Mouse (Mus musculus) layer of hippocampus, adult 9-10 months (tissue): ENCODE data around the gene Wap.
"Not testable (repeated sequence)": the region's sequence is repeated elsewhere in the genome, so short reads cannot be mapped to it uniquely, and the experiment has no call there.

Source experiments
- DNase-seq: peaks from one replicate; pipeline ENCODE4 v3.0.0; 2022; ENCODE audit warnings: low spot score

Wap gene

DNA sequence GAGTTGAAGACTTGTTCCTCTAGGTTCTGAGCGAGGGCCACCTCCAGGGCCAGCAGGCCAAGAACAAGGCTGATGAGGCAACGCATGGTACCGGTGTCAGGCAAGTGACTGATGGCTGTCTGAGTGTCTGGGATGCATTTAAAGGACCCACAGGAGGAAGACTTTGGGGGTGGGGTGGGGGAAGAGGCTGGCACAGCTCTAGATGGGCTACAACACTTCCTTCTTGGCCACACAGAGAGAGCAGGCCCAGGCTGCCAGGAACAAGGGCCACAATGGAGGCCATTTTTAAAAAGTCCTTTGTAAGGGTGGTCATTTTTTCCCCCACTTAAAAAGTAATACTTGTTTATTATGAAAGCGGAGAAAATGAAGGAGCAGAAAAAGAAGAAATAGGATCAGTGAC lies at the start of gene Wap:
TSS of gene Wap (minus strand) at position 101 of the 400 bp plus-strand sequence.
- DNase-seq: no peak

DNA sequence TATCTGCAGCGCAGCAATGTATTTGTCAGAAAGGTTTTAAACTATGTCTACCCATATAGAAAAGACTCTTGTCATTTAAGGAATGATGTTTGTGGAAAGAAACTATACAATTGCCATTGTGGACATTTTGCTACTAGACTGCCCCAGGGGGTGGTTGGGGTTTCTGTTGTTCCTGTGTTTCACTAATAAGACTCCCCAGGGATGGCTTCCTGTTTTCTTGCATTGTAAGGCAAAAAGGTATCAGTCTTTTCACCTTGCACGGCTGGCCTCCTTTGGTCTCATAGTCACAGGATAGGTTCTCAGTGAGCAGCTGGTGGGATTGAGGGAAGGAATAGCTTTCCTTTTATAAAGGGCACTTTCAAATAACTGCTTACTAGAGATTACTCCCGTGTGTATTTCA lies 46.3 kb upstream of the Wap start:
- no peak for DNase-seq

DNA sequence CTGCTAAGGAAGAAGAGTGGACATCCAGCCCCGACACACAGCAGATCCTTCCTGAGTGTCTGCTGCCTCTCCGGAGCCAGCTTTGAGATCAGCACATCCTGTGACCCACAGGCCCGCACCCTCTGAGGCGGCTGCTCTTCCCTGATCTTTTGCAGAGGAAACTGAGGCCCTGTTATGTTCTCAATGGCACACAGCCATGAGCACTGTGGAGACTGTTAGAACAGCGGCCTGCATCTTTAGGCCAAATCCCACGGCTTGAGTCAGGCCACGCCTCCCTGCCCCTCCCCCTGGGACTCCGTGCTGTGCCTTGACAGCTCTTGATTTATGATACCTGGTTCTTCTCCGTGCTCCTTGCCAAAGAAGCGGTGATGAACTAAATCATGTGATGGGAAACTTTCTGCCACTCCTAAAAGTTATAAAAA lies 42.0 kb upstream of the Wap start:
- no peak for DNase-seq

- no peak for DNase-seq
Measured at GRCm38 (mm10) chr11:6679694-6680396, 41.4 kb upstream of the Wap start.

DNA sequence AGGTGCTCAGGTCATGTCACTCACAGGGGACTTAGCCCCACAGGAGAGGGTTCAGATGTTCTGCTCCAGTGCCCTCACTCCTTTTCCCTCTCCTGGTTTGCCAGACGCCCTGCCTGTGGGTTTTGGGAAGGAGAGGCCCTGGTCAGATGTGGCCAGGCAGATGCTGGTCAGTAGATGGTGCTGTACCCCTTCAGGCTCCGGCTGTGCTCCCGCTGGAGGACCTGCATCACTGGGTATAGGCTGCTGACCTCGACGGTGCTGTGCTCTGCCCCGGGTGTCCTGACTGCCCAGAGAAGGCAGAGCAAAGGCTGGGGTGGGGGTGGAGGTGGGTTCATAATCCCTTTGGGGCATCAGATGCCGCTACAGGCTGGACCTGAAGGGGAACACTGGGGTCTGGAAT lies 39.1 kb upstream of the Wap start:
- no peak for DNase-seq

DNA sequence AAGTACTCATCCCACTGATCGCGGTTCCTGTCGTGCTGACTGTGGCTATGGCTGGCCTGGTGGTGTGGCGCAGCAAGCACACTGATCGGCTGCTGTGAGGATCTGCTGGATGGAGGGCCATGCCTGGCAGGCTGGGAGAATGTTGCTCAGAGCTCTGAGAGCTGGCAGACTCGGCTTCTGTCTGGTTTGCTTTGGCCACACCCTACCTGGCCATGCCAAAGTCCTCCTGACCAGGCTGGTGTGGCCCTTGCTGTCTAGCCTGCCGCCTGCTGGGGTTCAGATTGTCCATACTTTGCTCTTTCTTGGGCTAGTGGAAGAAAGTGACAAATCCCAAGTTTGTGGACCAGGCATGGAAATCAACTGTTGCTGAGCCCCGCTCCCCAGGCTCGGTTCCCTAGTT lies 38.2 kb upstream of the Wap start:
- no peak for DNase-seq

- DNase-seq: no peak
Measured at GRCm38 (mm10) chr11:6675402-6675801, 37.0 kb upstream of the Wap start.

DNA sequence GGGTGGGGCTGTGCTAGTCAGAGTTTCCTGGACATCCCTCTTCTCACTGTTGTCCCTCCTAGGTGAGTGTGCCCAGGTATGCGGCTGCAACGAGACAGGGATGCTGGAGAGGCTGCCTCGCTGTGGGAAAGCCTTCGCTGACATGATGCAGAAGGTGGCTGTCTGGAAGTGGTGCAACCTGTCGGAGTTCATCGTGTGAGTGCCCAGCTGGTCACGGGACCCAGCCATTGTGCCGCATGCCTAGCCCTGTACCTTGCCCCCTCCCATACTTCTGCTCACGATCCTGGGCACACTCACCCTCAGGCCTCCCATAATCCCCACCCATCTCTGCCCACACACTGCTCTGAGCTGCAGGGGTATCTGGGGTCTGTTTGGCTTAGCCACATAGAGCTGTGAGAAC lies 36.3 kb upstream of the Wap start:
- DNase-seq: no peak

DNA sequence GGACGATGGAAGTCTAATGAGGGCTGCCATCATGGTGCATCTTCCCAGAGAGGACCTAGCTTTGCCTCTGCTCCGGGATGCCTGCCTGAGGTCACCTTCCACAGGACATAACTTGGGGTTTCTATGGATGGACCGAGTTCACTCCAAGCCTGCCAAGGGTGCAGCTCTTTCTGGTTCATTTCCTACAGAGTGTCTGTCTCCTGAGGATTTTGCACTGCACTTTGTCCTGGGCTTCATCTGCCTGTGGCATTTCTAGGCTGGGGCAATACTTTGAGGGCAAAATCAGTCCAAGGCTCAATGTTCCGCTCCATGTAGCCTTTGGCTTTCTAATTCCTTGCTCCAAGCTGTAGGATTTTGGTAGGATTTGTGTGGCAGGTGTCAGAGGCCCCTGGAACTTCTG lies 32.4 kb upstream of the Wap start:
- DNase-seq: no peak

- no peak for DNase-seq
Measured at GRCm38 (mm10) chr11:6670044-6670443, 31.6 kb upstream of the Wap start.

DNA sequence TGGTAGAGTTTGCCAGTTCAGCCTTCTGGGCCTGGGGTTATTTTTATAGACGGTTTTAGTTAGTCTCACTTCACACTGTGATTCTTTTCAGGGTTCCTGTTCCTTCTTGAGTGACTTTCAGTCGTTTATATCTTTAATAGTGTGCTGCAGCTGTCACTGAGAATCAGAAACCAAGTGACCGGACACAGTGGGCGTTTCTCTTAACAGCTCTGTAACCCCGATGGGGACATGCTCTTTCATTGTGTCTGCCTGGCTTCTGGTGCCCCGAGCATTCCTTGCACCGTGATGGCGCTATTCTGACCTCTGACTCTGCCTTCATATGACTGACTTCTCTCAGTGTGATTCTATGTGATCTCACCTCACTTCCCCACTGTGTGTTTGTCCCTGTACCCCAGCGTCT lies 30.6 kb upstream of the Wap start:
- DNase-seq: no peak

- no peak for DNase-seq
Measured at GRCm38 (mm10) chr11:6666634-6667033, 28.2 kb upstream of the Wap start.

- no peak for DNase-seq
Measured at GRCm38 (mm10) chr11:6661206-6661605, 22.8 kb upstream of the Wap start.

- DNase-seq: no peak
Measured at GRCm38 (mm10) chr11:6658271-6658670, 19.8 kb upstream of the Wap start, which contains the start of gene Ramp3. Ramp3 (plus strand) TSS chr11:6658521.

DNA sequence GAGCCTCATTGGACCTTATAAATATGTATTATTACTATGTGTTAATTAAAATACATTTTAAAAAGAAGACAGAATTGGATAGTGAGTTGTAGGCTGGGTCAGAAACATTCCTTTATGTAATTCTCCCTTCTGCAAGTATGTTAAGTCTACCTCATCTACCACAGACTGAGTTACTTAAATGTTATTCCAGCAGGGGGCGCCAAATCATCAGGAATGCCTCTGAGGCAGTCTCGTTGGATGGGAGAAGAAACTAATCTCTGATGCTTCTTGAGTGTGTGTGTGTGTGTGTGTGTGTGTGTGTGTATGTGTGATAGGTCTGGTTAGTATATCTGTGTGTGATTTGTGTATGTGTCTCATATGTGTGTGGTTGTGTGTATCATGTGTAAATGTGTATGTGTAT lies 16.5 kb upstream of the Wap start:
- DNase-seq: peak; percentile 82

DNA sequence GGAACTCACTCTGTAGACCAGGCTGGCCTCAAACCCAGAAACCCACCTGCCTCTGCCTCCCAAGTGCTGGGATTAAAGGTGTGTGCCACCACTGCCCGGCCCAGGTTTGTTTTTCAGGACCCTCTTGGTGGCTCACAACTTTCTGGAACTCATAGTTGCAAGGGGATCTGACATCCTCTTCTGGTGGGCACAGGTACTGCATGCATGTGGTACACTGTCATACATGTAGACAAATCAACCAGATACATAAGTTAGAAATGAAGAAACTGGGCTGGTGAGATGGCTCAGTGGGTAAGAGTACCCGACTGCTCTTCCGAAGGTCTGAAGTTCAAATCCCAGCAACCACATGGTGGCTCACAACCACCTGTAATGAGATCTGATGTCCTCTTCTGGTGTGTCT lies 14.5 kb upstream of the Wap start:
- not testable (repeated sequence) for DNase-seq

- DNase-seq: no peak
Measured at GRCm38 (mm10) chr11:6650519-6650918, 12.1 kb upstream of the Wap start.

GRCm38 (mm10) chr11:6647831-6648724 lies 9.6 kb upstream of the Wap start:
- DNase-seq: no peak

DNA sequence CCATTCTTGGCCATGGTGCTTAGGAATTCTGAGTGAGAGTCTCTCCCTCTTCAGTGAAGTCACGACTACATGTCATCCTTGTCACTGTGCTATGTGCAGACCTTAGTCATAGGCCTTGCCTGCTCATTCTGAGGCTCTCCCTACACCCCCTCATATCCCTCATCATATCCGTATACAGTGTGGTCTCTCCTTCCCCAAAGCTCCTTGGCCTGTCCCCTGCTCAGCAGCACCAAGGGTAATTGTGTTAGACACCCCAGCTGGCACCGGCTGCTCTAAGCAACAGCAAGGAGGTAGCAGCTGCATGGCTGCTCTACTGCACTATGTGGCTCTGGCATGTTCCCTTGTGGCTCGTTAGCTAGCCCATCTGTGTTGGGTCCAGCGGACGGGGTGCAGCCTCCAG lies 6.1 kb upstream of the Wap start:
- no peak for DNase-seq

GRCm38 (mm10) chr11:6639072-6639471 lies 635 bp upstream of the Wap start:
- DNase-seq: no peak

DNA sequence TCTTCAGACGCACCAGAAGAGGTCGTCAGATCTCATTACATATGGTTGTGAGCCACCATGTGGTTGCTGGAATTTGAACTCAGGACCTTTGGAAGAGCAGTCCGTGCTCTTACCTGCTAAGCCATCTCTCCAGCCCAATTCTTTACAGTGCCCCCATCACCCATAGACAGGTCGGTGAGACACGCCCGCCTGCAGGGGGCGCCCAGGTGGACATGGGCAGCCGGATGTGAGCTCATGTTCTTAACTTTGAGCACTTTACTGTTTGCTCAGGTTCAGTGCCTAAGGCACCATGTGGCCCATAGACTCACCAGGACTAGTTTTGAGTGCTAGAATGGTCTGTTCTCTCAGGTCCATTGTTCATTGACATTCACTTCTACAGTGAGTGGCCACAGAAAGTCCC lies 2.3 kb downstream of the Wap start:
- DNase-seq: no peak

DNA sequence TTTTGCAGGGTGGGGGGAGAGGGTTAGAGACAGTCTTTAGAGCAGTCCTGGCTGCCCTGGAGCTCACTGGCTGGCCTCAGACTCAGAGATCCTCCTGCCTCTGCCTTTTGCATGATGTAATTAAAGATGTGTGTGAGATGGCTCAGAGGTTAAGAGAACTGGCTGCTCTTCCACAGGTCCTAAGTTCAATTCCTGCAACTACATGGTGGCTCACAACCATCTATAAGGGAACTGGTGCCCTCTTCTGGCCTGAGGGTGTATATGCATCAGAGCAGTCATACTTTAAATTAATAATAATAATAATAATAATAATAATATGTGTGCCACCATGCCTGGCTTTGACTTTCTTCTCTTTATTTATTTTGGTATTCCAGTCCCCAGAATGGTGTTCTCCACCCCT lies 8.8 kb downstream of the Wap start:
- DNase-seq: no peak

- DNase-seq: no peak
Measured at GRCm38 (mm10) chr11:6628568-6628967, 9.9 kb downstream of the Wap start.
